Mouse (Mus musculus): ENCODE data around the gene Troap. TPM values are rescaled to one million over a fixed set of nuclear protein-coding genes. Genes with fewer than 3 reads are reported as not detected.

Gene Troap
- polyA plus RNA-seq, 1 experiment: 18.6 TPM

DNA sequence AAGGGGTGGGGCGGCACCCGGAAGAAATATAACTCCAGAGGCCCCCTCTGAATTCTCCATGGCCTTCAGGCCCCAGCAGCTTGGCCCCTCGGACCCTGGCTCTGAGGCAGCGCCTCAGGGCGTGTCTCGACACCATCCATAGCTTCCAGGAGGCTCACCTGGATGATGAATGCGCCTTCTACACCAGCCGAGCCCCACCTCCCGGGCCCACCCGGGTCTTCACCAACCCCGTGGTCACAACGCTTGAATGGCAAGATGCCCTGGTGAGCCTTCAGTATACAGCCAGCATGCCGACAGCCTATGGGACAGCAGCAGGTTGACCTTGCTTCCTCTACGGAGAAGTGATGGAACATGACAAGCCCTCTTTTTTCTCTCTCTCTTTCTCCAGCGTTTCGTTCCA, 8.5 kb downstream of the Troap start:
- no peak for TF ChIP-seq TCF3 (IDR thresholded peaks at IDR 0.05; ENCODE audit: insufficient read length, low read depth)
- no peak for TF ChIP-seq MAX (IDR thresholded peaks at IDR 0.05; ENCODE audit: low read depth)
- no peak for TF ChIP-seq MYOD1 (IDR thresholded peaks at IDR 0.05; ENCODE audit: control insufficient read depth in 1 of 3, insufficient read length in 2 of 3, low read depth in 2 of 3)
- no peak for TF ChIP-seq POLR2AphosphoS2 (IDR thresholded peaks at IDR 0.05; ENCODE audit: insufficient read length, low read depth)
- no peak for TF ChIP-seq E2F4 (IDR thresholded peaks at IDR 0.05; ENCODE audit: insufficient read depth)
- TF ChIP-seq MYOG (IDR thresholded peaks at IDR 0.05; ENCODE audit: control insufficient read depth in 1 of 3, insufficient read depth in 1 of 3, insufficient read length in 2 of 3, low read depth in 2 of 3): no peak
- no peak for TF ChIP-seq CEBPB (IDR thresholded peaks at IDR 0.05; ENCODE audit: insufficient read depth, poor library complexity, severe bottlenecking)
- no peak for TF ChIP-seq POLR2A (IDR thresholded peaks at IDR 0.05; ENCODE audit: insufficient read length, low read depth)
- no peak for TF ChIP-seq SRF (IDR thresholded peaks at IDR 0.05; ENCODE audit: control insufficient read depth, insufficient read length, low read depth)
- no peak for TF ChIP-seq REST (IDR thresholded peaks at IDR 0.05; ENCODE audit: insufficient read depth, insufficient read length)
- TF ChIP-seq USF1 (IDR thresholded peaks at IDR 0.05; ENCODE audit: low read depth): no peak
- no peak for TF ChIP-seq TCF12 (IDR thresholded peaks at IDR 0.05; ENCODE audit: insufficient read depth, poor library complexity, severe bottlenecking)
- no peak overlapping the region for H3K4me2 ChIP-seq (ENCODE audit: low read depth)
- no peaks in the 10 kb centered on the region for H3K27me3 ChIP-seq (ENCODE audit: control insufficient read depth, insufficient read depth, insufficient read length)
- no peak overlapping the region for H3K4me3 ChIP-seq
- H3K36me3 ChIP-seq (ENCODE audit: control insufficient read depth, insufficient read depth): peaks cover 22% of the 10 kb centered on the region
- H3ac ChIP-seq (ENCODE audit: control insufficient read depth, insufficient read length): no peak overlapping the region
- no peaks in the 10 kb centered on the region for H3K79me2 ChIP-seq (ENCODE audit: control insufficient read depth, insufficient read depth)

GRCm38 (mm10) chr15:99083258-99083657, 8.9 kb downstream of the Troap start:
- peaks cover 22% of the 10 kb centered on the region for H3K36me3 ChIP-seq (ENCODE audit: control insufficient read depth, insufficient read depth)
- no peak for TF ChIP-seq SRF (IDR thresholded peaks at IDR 0.05; ENCODE audit: control insufficient read depth, insufficient read length, low read depth)
- TF ChIP-seq REST (IDR thresholded peaks at IDR 0.05; ENCODE audit: insufficient read depth, insufficient read length): no peak
- no peak for TF ChIP-seq USF1 (IDR thresholded peaks at IDR 0.05; ENCODE audit: low read depth)
- no peak for TF ChIP-seq CEBPB (IDR thresholded peaks at IDR 0.05; ENCODE audit: insufficient read depth, poor library complexity, severe bottlenecking)
- TF ChIP-seq MYOD1 (IDR thresholded peaks at IDR 0.05; ENCODE audit: control insufficient read depth in 1 of 3, insufficient read length in 2 of 3, low read depth in 2 of 3): no peak
- TF ChIP-seq TCF12 (IDR thresholded peaks at IDR 0.05; ENCODE audit: insufficient read depth, poor library complexity, severe bottlenecking): no peak
- TF ChIP-seq POLR2A (IDR thresholded peaks at IDR 0.05; ENCODE audit: insufficient read length, low read depth): no peak
- no peak for TF ChIP-seq MAX (IDR thresholded peaks at IDR 0.05; ENCODE audit: low read depth)
- no peak for TF ChIP-seq TCF3 (IDR thresholded peaks at IDR 0.05; ENCODE audit: insufficient read length, low read depth)
- no peak for TF ChIP-seq MYOG (IDR thresholded peaks at IDR 0.05; ENCODE audit: control insufficient read depth in 1 of 3, insufficient read depth in 1 of 3, insufficient read length in 2 of 3, low read depth in 2 of 3)
- no peak for TF ChIP-seq E2F4 (IDR thresholded peaks at IDR 0.05; ENCODE audit: insufficient read depth)
- TF ChIP-seq POLR2AphosphoS2 (IDR thresholded peaks at IDR 0.05; ENCODE audit: insufficient read length, low read depth): no peak
- H3K4me3 ChIP-seq: no peak overlapping the region
- no peaks in the 10 kb centered on the region for H3K79me2 ChIP-seq (ENCODE audit: control insufficient read depth, insufficient read depth)
- H3ac ChIP-seq (ENCODE audit: control insufficient read depth, insufficient read length): no peak overlapping the region
- no peaks in the 10 kb centered on the region for H3K27me3 ChIP-seq (ENCODE audit: control insufficient read depth, insufficient read depth, insufficient read length)
- H3K4me2 ChIP-seq (ENCODE audit: low read depth): no peak overlapping the region

DNA sequence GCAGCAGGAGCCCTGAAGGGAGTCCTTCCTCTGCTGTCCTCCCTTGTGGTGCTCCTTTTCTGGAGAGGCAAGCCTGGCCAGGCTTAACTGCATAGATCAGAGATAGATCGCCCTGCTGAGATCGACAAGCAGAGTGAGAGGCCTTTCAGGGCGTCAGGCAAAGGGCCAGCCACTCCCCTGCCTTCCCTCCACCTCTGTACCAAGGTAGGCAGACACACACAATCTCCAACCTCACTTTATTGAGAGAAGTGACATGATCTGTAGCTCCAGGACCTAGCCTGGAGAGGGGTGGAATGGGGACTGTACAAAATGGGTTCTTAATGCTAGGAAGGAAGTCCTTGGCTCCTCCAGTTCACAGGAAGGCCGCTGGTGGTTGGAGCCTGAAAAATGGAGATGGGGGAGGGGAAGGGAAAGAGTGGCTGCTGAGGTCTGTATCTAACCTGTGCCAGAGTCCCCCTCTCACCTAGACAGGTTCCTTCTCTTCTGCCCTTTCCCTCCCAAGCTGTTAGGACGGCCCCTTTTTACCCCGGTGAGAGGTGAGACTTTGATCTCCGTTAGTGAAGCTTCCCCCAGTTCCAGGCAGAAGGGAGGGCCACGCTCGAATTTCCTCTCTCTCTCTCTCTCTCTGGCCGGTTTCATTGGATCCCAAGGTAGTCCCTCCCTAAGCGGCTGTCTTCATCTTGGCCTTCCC, 9.6 kb downstream of the Troap start:
- Histone ChIP-seq H3ac (ENCODE audit: control insufficient read depth, insufficient read length) (no peak overlapping the region), H3K36me3 (ENCODE audit: control insufficient read depth, insufficient read depth) (peaks cover 15% of the 10 kb centered on the region), H3K27me3 (ENCODE audit: control insufficient read depth, insufficient read depth, insufficient read length) (no peaks in the 10 kb centered on the region), H3K79me2 (ENCODE audit: control insufficient read depth, insufficient read depth) (no peaks in the 10 kb centered on the region), H3K4me2 (ENCODE audit: low read depth) (no peak overlapping the region), H3K4me3 (no peak overlapping the region)
- TF ChIP-seq POLR2AphosphoS2 (IDR thresholded peaks at IDR 0.05; ENCODE audit: insufficient read length, low read depth): peak; percentile 79
- no peak for TF ChIP-seq USF1 (IDR thresholded peaks at IDR 0.05; ENCODE audit: low read depth)

- no peak for TF ChIP-seq MAX (IDR thresholded peaks at IDR 0.05; ENCODE audit: low read depth)
- peak; percentile 85 for TF ChIP-seq POLR2AphosphoS2 (IDR thresholded peaks at IDR 0.05; ENCODE audit: insufficient read length, low read depth)
- Histone ChIP-seq H3ac (ENCODE audit: control insufficient read depth, insufficient read length) (no peak overlapping the region), H3K4me3 (no peak overlapping the region), H3K36me3 (ENCODE audit: control insufficient read depth, insufficient read depth) (peaks cover 14% of the 10 kb centered on the region), H3K27me3 (ENCODE audit: control insufficient read depth, insufficient read depth, insufficient read length) (no peaks in the 10 kb centered on the region), H3K79me2 (ENCODE audit: control insufficient read depth, insufficient read depth) (no peaks in the 10 kb centered on the region), H3K4me2 (ENCODE audit: low read depth) (no peak overlapping the region)
Measured at GRCm38 (mm10) chr15:99084618-99085017, 10.2 kb downstream of the Troap start.

GRCm38 (mm10) chr15:99085997-99086396, 11.6 kb downstream of the Troap start:
- Histone ChIP-seq H3K4me2 (ENCODE audit: low read depth) (no peak overlapping the region), H3K36me3 (ENCODE audit: control insufficient read depth, insufficient read depth) (peaks cover 10% of the 10 kb centered on the region), H3K27me3 (ENCODE audit: control insufficient read depth, insufficient read depth, insufficient read length) (no peaks in the 10 kb centered on the region), H3K4me3 (no peak overlapping the region), H3K79me2 (ENCODE audit: control insufficient read depth, insufficient read depth) (no peaks in the 10 kb centered on the region), H3ac (ENCODE audit: control insufficient read depth, insufficient read length) (no peak overlapping the region)
- TF ChIP-seq POLR2A (IDR thresholded peaks at IDR 0.05; ENCODE audit: insufficient read length, low read depth): no peak
- TF ChIP-seq SRF (IDR thresholded peaks at IDR 0.05; ENCODE audit: control insufficient read depth, insufficient read length, low read depth): no peak
- no peak for TF ChIP-seq CEBPB (IDR thresholded peaks at IDR 0.05; ENCODE audit: insufficient read depth, poor library complexity, severe bottlenecking)
- TF ChIP-seq MYOG (IDR thresholded peaks at IDR 0.05; ENCODE audit: control insufficient read depth in 1 of 3, insufficient read depth in 1 of 3, insufficient read length in 2 of 3, low read depth in 2 of 3): no peak
- no peak for TF ChIP-seq MAX (IDR thresholded peaks at IDR 0.05; ENCODE audit: low read depth)
- TF ChIP-seq REST (IDR thresholded peaks at IDR 0.05; ENCODE audit: insufficient read depth, insufficient read length): no peak
- TF ChIP-seq E2F4 (IDR thresholded peaks at IDR 0.05; ENCODE audit: insufficient read depth): no peak
- TF ChIP-seq POLR2AphosphoS2 (IDR thresholded peaks at IDR 0.05; ENCODE audit: insufficient read length, low read depth): no peak
- no peak for TF ChIP-seq TCF3 (IDR thresholded peaks at IDR 0.05; ENCODE audit: insufficient read length, low read depth)
- TF ChIP-seq TCF12 (IDR thresholded peaks at IDR 0.05; ENCODE audit: insufficient read depth, poor library complexity, severe bottlenecking): no peak
- no peak for TF ChIP-seq MYOD1 (IDR thresholded peaks at IDR 0.05; ENCODE audit: control insufficient read depth in 1 of 3, insufficient read length in 2 of 3, low read depth in 2 of 3)
- no peak for TF ChIP-seq USF1 (IDR thresholded peaks at IDR 0.05; ENCODE audit: low read depth)
